Mouse (Mus musculus) embryonic fibroblast, embryonic 13.5 days (primary cell): ENCODE results near the gene Cacng4.

Experiments used
- CTCF ChIP-seq: IDR thresholded peaks from 2 replicates; pipeline ENCODE4 v1.5.1; 2011; ENCODE audit warnings: mild to moderate bottlenecking, control low read depth, low read length, moderate library complexity, borderline replicate concordance; ENCODE audit not compliant: insufficient read depth
- POLR2A ChIP-seq: IDR thresholded peaks from 2 replicates; pipeline ENCODE4 v1.6.1; 2011; ENCODE audit warnings: low read depth, mild to moderate bottlenecking, control low read depth, low read length, moderate library complexity

DNA sequence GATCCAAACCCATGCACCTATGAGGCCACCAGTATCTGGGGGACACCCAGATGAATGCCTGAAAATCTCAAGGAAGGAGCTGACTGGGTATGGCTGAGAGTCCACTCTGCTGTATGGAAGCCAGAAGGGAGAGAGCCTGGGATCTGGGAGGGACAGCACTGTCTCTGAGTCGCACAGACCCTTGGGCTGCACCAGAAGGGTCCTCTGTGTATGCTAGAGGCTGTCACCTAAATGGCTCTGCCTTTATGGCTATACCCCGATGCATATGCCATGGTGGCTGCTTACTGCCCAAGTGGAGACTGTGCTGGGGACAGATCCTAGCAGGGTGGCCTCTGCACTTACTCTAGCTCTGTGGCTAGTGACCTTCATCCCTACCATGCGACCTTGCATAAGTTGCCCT, 8.6 kb downstream of the Cacng4 start:
- no peak for TF ChIP-seq POLR2A
- TF ChIP-seq CTCF: no peak
